Mouse (Mus musculus): ENCODE measurements around the gene Ptpro.

The Ptpro gene

GRCm38 (mm10) chr6:137252194-137252886, at the start of gene Ptpro:
Gene Ptpro (plus strand): TSS chr6:137252319.
- DNase-seq = no peak

GRCm38 (mm10) chr6:137202661-137203060, 49.5 kb upstream of the Ptpro start:
- DNase-seq = no peak

- no peak for DNase-seq
These were observed 46.3 kb upstream of the Ptpro start for GRCm38 (mm10) chr6:137205662-137206400.

- no peak for DNase-seq
These were observed 45.0 kb upstream of the Ptpro start for GRCm38 (mm10) chr6:137207126-137207525.

- no peak for DNase-seq
These were observed 42.1 kb upstream of the Ptpro start for GRCm38 (mm10) chr6:137209992-137210391.

GRCm38 (mm10) chr6:137210991-137211390, 41.1 kb upstream of the Ptpro start:
- DNase-seq = no peak

GRCm38 (mm10) chr6:137211441-137211840, 40.7 kb upstream of the Ptpro start:
- DNase-seq = no peak

- DNase-seq = no peak
These were observed 34.2 kb upstream of the Ptpro start for GRCm38 (mm10) chr6:137217841-137218463.

GRCm38 (mm10) chr6:137252887-137253242, 746 bp downstream of the Ptpro start:
- no peak for DNase-seq

GRCm38 (mm10) chr6:137253415-137253814, 1.3 kb downstream of the Ptpro start:
- DNase-seq = no peak

- DNase-seq = no peak
These were observed 8.9 kb downstream of the Ptpro start for GRCm38 (mm10) chr6:137261033-137261432.

- DNase-seq = no peak
These were observed 10.0 kb downstream of the Ptpro start for GRCm38 (mm10) chr6:137262087-137262486.

- no peak for DNase-seq
These were observed 15.9 kb downstream of the Ptpro start for GRCm38 (mm10) chr6:137268019-137268418.

GRCm38 (mm10) chr6:137268592-137268991, 16.5 kb downstream of the Ptpro start:
- DNase-seq = no peak

- DNase-seq = no peak
These were observed 20.4 kb downstream of the Ptpro start for GRCm38 (mm10) chr6:137272513-137272912.

GRCm38 (mm10) chr6:137277587-137277994, 25.5 kb downstream of the Ptpro start:
- DNase-seq = no peak

GRCm38 (mm10) chr6:137279576-137279975, 27.5 kb downstream of the Ptpro start:
- no peak for DNase-seq

GRCm38 (mm10) chr6:137281541-137282049, 29.5 kb downstream of the Ptpro start:
- DNase-seq = no peak

- no peak for DNase-seq
These were observed 29.9 kb downstream of the Ptpro start for GRCm38 (mm10) chr6:137282050-137282449.

GRCm38 (mm10) chr6:137286376-137286775, 34.3 kb downstream of the Ptpro start:
- no peak for DNase-seq

- no peak for DNase-seq
These were observed 35.7 kb downstream of the Ptpro start for GRCm38 (mm10) chr6:137287788-137288187.

- DNase-seq = no peak
These were observed 36.1 kb downstream of the Ptpro start for GRCm38 (mm10) chr6:137288264-137288663.

GRCm38 (mm10) chr6:137292421-137292820, 40.3 kb downstream of the Ptpro start:
- DNase-seq = no peak
